Mouse (Mus musculus): ENCODE measurements around the gene Psmg3. TPM values are rescaled to one million over a fixed set of nuclear protein-coding genes. Genes with fewer than 3 reads are reported as not detected.

Gene Psmg3
- 10 to 100 TPM; 20.7 to 21.8 TPM for total RNA-seq (2021)
- long read RNA-seq, transcript Psmg3-201 (3 exons, 883 nt), result major isoform, 12 of 18 reads
- long read RNA-seq, partial matches to known transcripts, result 5 of 18 reads
- long read RNA-seq, other reads (novel, unspliced or antisense), result 0 of 18 reads

- DNase-seq (ENCODE audit: low spot score in 2 of 2), result peak; percentile 83 to 91
Measured at GRCm38 (mm10) chr5:139826357-139827055, at the start of gene Psmg3, which contains the start of gene Gm26938. Psmg3 (minus strand) TSS chr5:139826885. Gm26938 (minus strand) TSS chr5:139826407.

- no peak for DNase-seq (ENCODE audit: low spot score in 2 of 2)
Measured at GRCm38 (mm10) chr5:139871526-139871925, 44.8 kb upstream of the Psmg3 start.

- DNase-seq (ENCODE audit: low spot score in 2 of 2), result no peak
Measured at GRCm38 (mm10) chr5:139870886-139871285, 44.2 kb upstream of the Psmg3 start.

- DNase-seq (ENCODE audit: low spot score in 2 of 2), result peak in 1 of 2 experiments; percentile 27
Measured at GRCm38 (mm10) chr5:139862759-139863158, 36.1 kb upstream of the Psmg3 start.

GRCm38 (mm10) chr5:139860328-139861104, 33.8 kb upstream of the Psmg3 start:
- DNase-seq (ENCODE audit: low spot score in 2 of 2), result no peak

- DNase-seq (ENCODE audit: low spot score in 2 of 2), result no peak
Measured at GRCm38 (mm10) chr5:139849626-139850320, 23.1 kb upstream of the Psmg3 start.

GRCm38 (mm10) chr5:139839142-139839541, 12.5 kb upstream of the Psmg3 start:
- DNase-seq (ENCODE audit: low spot score in 2 of 2), result no peak

GRCm38 (mm10) chr5:139838476-139838892, 11.8 kb upstream of the Psmg3 start:
- DNase-seq (ENCODE audit: low spot score in 2 of 2), result peak in 1 of 2 experiments; percentile 69

GRCm38 (mm10) chr5:139835706-139836105, 9.0 kb upstream of the Psmg3 start:
- peak in 1 of 2 experiments; percentile 37 for DNase-seq (ENCODE audit: low spot score in 2 of 2)

- no peak for DNase-seq (ENCODE audit: low spot score in 2 of 2)
Measured at GRCm38 (mm10) chr5:139832125-139832524, 5.4 kb upstream of the Psmg3 start.

GRCm38 (mm10) chr5:139830734-139831133, 4.0 kb upstream of the Psmg3 start:
- no peak for DNase-seq (ENCODE audit: low spot score in 2 of 2)

GRCm38 (mm10) chr5:139829384-139829783, 2.7 kb upstream of the Psmg3 start:
- peak in 1 of 2 experiments; percentile 10 for DNase-seq (ENCODE audit: low spot score in 2 of 2)

- no peak for DNase-seq (ENCODE audit: low spot score in 2 of 2)
Measured at GRCm38 (mm10) chr5:139827593-139827992, 908 bp upstream of the Psmg3 start.

GRCm38 (mm10) chr5:139825947-139826346, 738 bp downstream of the Psmg3 start:
- DNase-seq (ENCODE audit: low spot score in 2 of 2), result no peak

GRCm38 (mm10) chr5:139824531-139824930, 2.2 kb downstream of the Psmg3 start:
- DNase-seq (ENCODE audit: low spot score in 2 of 2), result no peak

- DNase-seq (ENCODE audit: low spot score in 2 of 2), result no peak
Measured at GRCm38 (mm10) chr5:139821466-139822459, 4.9 kb downstream of the Psmg3 start.

- DNase-seq (ENCODE audit: low spot score in 2 of 2), result no peak
Measured at GRCm38 (mm10) chr5:139819538-139820181, 7.0 kb downstream of the Psmg3 start, which contains the start of gene Tmem184a. Tmem184a (minus strand) TSS chr5:139819917.

GRCm38 (mm10) chr5:139818801-139819200, 7.9 kb downstream of the Psmg3 start:
- peak in 1 of 2 experiments; percentile 35 for DNase-seq (ENCODE audit: low spot score in 2 of 2)

- DNase-seq (ENCODE audit: low spot score in 2 of 2), result no peak
Measured at GRCm38 (mm10) chr5:139818056-139818455, 8.6 kb downstream of the Psmg3 start.

- DNase-seq (ENCODE audit: low spot score in 2 of 2), result no peak
Measured at GRCm38 (mm10) chr5:139817292-139817691, 9.4 kb downstream of the Psmg3 start.
